Mouse (Mus musculus) liver (tissue): ENCODE data around the gene Nosip.

Experiments used
- DNase-seq: peaks from one replicate; pipeline ENCODE4 v3.0.0-alpha.2; 2020; ENCODE audit warnings: mixed read lengths

Gene Nosip

GRCm38 (mm10) chr7:45036702-45037101, 25.5 kb upstream of the Nosip start:
- DNase-seq: no peak

- DNase-seq: peak; percentile 69
Observed at GRCm38 (mm10) chr7:45037720-45038361, 24.4 kb upstream of the Nosip start.

GRCm38 (mm10) chr7:45038411-45038810, 23.8 kb upstream of the Nosip start:
- no peak for DNase-seq

- no peak for DNase-seq
Observed at GRCm38 (mm10) chr7:45040851-45041250, 21.4 kb upstream of the Nosip start.

GRCm38 (mm10) chr7:45043307-45043706, 18.9 kb upstream of the Nosip start:
- DNase-seq: no peak

DNA sequence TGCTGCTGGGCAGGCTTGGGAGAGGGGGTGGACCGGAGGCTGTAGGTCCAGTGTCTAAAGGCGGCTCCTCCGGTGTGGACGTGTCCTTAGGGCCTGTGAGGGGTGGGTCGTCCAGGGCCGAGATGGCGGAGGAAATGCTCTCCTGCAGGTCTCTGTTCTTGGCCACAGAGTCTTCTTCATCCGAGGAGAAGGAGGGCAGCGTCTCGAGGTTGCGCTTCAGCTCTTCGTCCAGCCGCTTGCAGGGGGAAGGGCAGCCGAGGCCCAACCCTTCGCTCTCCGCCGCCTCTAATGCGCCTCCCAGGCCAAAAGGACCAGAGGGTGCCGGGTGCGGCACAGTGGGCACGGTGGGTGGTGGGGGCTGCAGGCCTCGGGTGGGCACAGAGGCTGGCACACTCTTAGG, 16.5 kb upstream of the Nosip start:
- DNase-seq: no peak

DNA sequence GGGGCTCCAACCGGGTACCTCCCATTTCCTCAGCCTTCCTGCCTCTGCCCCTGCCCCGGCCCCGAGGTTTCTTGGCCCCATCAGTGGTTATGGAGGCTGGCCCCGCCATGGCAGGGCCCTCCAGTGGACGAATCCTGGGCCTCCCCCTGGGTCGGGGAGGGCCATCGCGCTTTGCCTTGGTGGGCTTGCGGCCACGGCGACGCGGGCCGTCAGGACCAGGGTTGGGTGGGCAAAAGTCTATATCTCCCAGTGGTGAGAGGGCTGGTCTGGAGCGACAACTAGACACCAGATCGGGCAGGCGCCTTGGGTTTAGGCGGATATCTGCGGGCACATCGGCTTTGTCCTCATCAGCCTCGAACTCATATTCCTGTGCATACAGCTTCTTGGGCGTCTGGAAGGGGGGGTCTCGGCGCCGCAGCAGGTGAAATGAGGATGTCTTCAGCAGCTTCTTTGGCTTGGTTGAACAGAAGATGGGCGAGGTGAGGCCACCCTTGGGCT, 15.3 kb upstream of the Nosip start:
- DNase-seq: no peak

- no peak for DNase-seq
Observed at GRCm38 (mm10) chr7:45047491-45047890, 14.7 kb upstream of the Nosip start.

DNA sequence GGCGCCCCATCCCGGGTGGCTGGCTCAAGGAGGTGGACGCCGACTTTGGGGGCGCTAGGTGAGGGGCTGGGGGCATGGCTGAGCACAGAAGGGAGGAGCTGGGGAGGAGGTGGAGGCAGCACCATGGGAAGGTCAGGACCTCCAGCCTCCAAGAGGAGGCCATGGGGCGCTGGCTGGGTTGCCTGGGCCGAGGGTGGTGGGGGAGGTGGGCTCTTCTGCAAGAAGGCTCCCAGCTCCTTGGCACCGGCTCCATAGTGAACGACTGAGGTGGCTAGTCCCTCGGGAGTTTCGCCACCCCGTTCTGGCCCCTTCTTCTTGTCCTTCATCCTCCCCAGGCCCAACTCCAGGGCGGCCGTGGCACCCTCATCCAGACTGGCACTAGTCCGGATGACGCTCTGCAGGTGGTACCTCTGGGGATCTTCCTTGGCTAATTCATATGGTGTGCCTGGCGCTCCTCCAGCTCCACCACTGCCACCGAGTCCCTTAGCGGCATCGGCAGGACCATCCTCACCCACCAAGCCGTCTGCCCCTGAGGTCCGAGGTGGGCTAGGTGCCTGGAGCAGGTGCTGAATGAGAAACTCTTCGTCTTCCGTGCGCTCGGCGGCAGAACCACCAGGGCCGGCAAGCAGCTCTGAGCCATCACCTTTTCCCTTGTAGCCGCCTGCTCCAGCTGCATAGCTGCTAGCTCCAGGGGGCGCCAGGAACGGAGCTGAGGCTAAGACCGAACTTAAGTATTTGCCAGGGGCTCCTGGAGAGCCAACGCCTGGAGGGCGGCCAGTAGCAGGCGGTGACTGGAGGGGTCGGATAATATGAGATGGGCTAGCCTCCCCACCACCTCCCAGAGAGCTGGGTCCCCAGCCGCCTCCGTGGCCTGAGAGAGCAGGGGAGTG, 14.0 kb upstream of the Nosip start:
- no peak for DNase-seq

GRCm38 (mm10) chr7:45048923-45049657, 13.1 kb upstream of the Nosip start:
- no peak for DNase-seq

DNA sequence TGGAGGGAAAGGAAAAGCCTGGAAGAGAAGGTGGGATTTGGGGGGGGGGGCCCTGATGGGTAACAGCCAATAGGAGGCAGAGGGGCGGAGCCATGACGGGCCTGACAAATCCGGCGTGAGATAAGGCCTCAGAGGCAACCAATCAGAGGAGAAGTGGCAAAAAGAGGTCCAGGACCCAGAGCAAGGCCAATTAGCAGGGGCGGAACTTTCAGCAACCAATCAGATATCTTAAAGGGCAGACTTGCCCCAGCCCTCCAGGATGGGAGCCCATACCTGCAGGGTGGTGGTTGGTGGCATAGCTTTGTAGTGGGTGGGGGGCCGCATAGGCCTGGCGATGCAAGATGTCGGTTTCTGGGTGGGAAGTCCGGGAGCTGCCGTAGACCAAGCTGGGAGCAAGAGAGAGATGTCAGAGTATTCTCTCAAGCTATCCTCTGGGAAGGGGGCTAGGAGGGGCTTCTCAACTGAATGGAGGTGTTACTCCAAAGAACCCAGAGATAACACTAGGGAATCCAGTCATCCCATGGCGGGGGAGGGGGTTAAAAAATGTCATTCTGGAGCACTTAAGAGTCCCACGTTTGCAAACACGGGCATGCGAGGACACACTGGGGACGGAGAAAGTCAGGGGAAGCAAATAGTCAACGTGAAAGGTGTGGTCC, 11.2 kb upstream of the Nosip start:
- DNase-seq: peak; percentile 79

GRCm38 (mm10) chr7:45051601-45051974, 10.6 kb upstream of the Nosip start:
- DNase-seq: no peak

- DNase-seq: peak; percentile 33
Observed at GRCm38 (mm10) chr7:45052181-45052861, 9.9 kb upstream of the Nosip start.

GRCm38 (mm10) chr7:45052862-45053116, 9.4 kb upstream of the Nosip start, which contains the start of gene Prr12:
Gene Prr12, minus strand, starts transcription at chr7:45052881.
- DNase-seq: peak; percentile 78

- peak; percentile 82 for DNase-seq
Observed at GRCm38 (mm10) chr7:45053117-45053930, 8.9 kb upstream of the Nosip start.

- peak; percentile 96 for DNase-seq
Observed at GRCm38 (mm10) chr7:45053931-45054510, 8.2 kb upstream of the Nosip start.

DNA sequence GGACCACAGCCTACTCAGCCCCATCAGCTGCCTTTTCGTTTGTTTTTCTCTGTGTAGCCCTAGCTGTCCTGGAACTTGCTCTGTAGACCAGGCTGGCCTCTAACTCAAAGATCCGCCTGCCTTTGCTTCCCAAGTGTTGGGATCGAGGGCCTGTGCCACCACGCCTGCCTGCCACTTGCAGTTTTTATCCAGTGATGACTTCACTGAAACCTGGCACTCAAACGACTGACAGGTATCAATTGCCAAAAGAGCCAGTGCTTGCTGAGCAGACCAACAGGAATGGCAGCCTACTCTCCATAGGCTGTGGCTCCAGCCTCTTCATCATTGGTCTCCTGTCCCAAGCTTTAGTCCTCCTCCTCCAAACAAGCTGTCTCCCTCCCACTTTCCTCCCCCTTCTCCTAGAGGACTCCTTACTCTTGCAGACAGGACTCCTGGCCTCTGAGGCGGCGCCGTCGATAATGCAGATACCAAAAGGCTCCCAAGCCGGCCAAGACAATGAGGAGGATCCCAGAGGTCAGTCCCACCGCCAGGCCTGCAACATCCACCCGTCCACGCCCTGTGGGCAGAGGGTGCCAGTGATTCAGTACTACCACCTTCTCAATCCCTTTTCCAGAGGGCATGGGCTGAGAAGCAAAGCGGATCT, 5.8 kb upstream of the Nosip start:
- DNase-seq: no peak

GRCm38 (mm10) chr7:45056972-45057348, 5.3 kb upstream of the Nosip start:
- DNase-seq: no peak

DNA sequence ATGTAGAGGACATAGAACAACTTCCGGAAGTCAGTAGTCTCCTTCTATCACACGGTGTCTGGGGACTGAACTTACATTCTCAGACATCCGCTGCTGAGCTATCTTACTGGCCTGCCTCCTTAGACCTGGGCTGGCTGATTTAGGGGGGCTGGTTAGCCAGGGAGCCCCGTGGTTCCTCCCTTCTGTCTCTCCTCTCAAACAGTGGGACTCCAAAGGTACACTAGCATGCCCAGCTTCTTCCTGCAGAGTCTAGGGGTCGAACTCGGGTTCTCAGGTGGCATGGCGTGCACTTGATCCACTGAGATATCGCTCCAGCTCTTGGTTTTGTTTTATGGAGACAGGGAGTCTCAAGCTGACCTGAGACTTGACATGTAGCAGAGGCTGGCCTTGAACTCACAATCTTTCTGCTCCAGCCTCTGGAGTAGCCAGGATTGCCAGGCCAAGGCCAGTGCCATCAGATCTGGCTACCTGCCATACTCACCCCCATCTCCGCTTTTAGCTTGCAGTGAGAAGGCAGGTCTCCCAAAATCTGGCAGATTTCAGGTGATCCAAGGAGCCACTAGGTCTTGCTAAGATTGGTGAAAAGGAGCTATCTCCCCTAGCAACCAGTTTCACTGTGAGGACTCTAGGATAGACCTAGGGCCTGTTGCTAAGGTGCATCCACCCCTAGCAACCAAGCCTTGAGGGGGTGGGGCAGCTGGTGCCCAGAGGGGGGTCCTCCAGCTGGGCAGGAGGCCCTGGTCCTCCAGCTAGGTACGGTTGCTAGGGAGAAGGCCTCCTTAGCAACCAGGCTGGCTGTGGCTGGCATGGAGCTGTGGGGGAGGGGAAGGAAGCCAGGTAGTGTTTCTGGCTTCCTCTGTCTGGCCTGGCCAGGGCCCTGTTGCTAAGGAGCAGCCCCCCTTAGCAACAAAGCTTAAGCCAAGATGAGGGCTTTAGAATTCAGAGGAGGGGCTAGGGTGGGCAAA, 3.3 kb upstream of the Nosip start:
- DNase-seq: no peak
